Mouse (Mus musculus) limb, embryonic 15.5 days (tissue): Measurements from ENCODE around the gene Mad1l1. TPM values are rescaled to one million over a fixed set of nuclear protein-coding genes. Genes with fewer than 3 reads are reported as not detected.

ENCODE experiments used
- ATAC-seq: fragments of 200-750 bp; cut with Nextera tagmentation; 2 replicates; pipeline ENCODE4 v1.8.0; 2017; ENCODE audit warnings: low read depth, moderate TSS enrichment; ENCODE audit not compliant: insufficient number of reproducible peaks, low FRiP score, low TSS enrichment
- H3K27ac ChIP-seq: fragments of 300-500 bp; sonication (generic); 2 replicates; pipeline ENCODE4 v1.5.1; 2015; ENCODE audit warnings: moderate library complexity, mild to moderate bottlenecking, inconsistent platforms
- H3K27me3 ChIP-seq: fragments of 300-500 bp; sonication (generic); 2 replicates; pipeline ENCODE4 v1.6.1; 2015; ENCODE audit warnings: inconsistent platforms
- H3K36me3 ChIP-seq: fragments of 300-500 bp; sonication (generic); 2 replicates; pipeline ENCODE4 v1.6.1; 2015; ENCODE audit warnings: inconsistent platforms
- H3K4me1 ChIP-seq: fragments of 300-500 bp; sonication (generic); 2 replicates; pipeline ENCODE4 v1.6.1; 2015; ENCODE audit warnings: inconsistent platforms
- H3K4me2 ChIP-seq: fragments of 300-500 bp; sonication (generic); 2 replicates; pipeline ENCODE4 v1.6.1; 2015; ENCODE audit warnings: mild to moderate bottlenecking, inconsistent platforms
- H3K4me3 ChIP-seq: fragments of 300-500 bp; sonication (generic); 2 replicates; pipeline ENCODE4 v1.5.1; 2015; ENCODE audit warnings: mild to moderate bottlenecking, inconsistent platforms
- H3K9ac ChIP-seq: fragments of 300-500 bp; sonication (generic); 2 replicates; pipeline ENCODE4 v1.6.1; 2015; ENCODE audit warnings: inconsistent platforms
- H3K9me3 ChIP-seq: fragments of 300-500 bp; sonication (generic); 2 replicates; pipeline ENCODE4 v1.6.1; 2016; ENCODE audit warnings: inconsistent platforms
- WGBS: fragments of 180-500 bp; shearing (Covaris S2); methylation state at CpG from one replicate; pipeline ENCODE4 v1.1.7; 2015; 5-methylcytosine and 5-hydroxymethylcytosine counted together
- polyA plus RNA-seq: library from polyadenylated mRNA; unstranded; fragments of >200 nt; fragmentation: Nextera tagmentation; extraction: Ambion mirVana; gene quantifications from 2 replicates; pipeline ENCODE4 v1.2.1, GENCODE M21; 2015

The Mad1l1 gene
- polyA plus RNA-seq, 1 experiment from 2014 or later = 42.9 TPM

DNA sequence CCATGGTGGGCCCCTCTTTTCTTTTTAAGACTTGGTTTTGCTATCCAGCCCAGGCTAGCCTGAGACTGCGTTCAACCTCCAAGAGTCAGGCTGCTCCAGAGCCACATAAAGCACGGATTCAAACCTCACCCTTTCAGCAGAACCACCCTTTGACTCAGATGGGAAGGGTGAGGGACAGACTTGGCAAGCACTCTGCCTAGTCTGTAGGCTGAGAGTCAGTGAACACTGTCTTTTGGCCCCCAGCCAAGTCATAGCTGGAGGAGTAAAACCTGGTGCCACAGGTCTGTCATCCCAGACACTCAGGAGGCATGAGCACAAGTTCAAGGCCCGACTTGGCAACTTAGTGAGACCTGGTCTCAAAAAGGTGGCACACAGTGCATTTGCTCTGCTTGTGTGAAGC lies 4.6 kb downstream of the Mad1l1 start:
- Histone ChIP-seq H3K4me3 (no peak overlapping the region), H3K27me3 (no peaks in the 10 kb centered on the region), H3K27ac (no peak overlapping the region), H3K36me3 (peaks cover 28% of the 10 kb centered on the region), H3K4me2 (no peak overlapping the region), H3K9ac (no peak overlapping the region), H3K4me1 (peaks cover 11% of the 10 kb centered on the region; the same call in 1 of the 2 replicates), H3K9me3 (no peaks in the 10 kb centered on the region)
- 68% methylated on average over 3 of the region's 3 CpGs for WGBS
- ATAC-seq = no peak

DNA sequence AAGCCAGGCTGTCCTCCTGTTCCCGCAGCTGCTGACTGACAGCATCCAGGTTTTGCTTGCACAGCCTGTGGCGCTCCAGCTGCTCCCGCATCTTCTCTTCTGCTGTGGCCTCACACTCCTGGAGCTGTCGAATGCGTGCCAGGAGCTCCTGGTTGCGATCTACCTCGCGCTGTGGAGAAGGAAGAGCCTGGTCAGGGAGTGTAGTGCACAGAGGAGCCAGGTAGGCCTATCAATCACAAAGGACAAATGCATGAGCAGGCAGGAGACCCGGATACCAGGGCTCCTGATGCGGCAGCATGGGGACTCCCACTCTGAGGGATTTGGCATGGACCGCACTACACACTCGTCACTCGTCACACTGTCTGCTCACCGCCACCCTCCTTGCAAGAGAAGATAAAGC lies 13.8 kb downstream of the Mad1l1 start:
- Histone ChIP-seq H3K27ac (no peak overlapping the region), H3K36me3 (peaks cover 85% of the 10 kb centered on the region), H3K4me1 (no peaks in the 10 kb centered on the region), H3K9me3 (no peaks in the 10 kb centered on the region), H3K27me3 (no peaks in the 10 kb centered on the region), H3K4me3 (no peak overlapping the region), H3K4me2 (no peak overlapping the region), H3K9ac (no peak overlapping the region)
- ATAC-seq = no peak
- 94% methylated on average over 14 of the region's 14 CpGs for WGBS

DNA sequence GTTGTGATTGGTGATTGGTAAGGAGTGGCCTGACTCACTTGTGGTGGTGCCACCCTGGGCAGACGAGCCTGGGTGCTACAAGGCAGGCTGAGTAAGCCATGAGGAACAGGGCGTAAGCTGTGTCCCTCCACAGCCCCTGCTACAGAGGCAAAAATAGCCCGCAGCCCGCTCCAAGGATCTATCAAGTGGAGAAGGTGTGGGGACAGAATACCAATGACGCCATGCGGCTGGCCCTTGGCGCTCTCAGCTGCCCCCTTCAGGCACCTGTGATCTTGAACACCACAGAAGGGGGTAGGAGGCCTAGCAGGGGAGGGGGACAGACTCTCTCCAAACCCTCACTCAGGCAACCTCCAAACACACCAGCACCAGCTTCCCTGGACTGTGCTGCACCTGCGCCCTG lies 15.3 kb downstream of the Mad1l1 start:
- Histone ChIP-seq H3K9me3 (no peaks in the 10 kb centered on the region), H3K36me3 (peaks cover 87% of the 10 kb centered on the region), H3K27ac (no peak overlapping the region), H3K4me2 (no peak overlapping the region), H3K9ac (no peak overlapping the region), H3K27me3 (no peaks in the 10 kb centered on the region), H3K4me1 (no peaks in the 10 kb centered on the region), H3K4me3 (no peak overlapping the region)
- no peak for ATAC-seq
- WGBS = 89% methylated on average over 8 of the region's 8 CpGs

DNA sequence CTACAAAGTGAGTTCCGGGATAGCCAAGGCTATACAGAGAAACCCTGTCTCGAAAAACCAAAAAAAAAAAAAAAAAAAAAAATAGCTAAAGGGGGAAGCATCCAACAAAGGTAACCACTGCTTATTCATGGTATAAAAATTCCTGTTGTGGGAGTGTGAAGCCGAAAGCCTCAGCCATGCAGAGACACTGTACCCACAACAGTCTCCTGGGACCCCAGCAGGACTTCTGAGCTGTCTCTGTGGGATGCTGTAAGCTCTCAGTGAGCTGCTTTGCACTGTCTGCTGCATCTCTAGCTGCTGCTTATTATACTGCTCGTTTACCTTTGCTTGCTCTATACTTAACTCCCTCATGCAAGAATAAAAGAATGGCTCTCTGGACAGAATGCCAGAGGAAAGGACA lies 23.1 kb downstream of the Mad1l1 start:
- no peaks in the 10 kb centered on the region for H3K27me3 ChIP-seq
- H3K36me3 ChIP-seq = peaks cover 74% of the 10 kb centered on the region

DNA sequence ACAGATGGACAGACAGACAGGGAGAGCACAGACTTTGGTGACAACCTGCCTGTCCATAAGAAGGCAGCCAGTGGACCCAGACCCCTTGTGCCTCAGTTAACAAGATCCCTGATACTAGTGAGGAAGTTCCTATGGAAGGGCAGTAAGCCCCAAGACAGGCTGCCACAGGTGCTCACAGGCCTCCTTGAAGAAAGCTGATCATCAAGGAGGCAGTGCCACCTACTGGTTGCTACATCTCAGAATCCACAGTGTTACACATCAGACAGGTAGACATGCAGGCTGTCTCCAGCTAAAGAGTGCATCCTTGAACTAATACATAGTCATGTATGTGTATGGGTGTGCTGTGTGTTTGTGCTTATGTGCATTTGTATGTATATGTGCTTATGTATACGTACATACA lies 29.2 kb downstream of the Mad1l1 start:
- no peak overlapping the region for H3K4me2 ChIP-seq

More for the DNA sequence above, 23.1 kb downstream of the Mad1l1 start:
- ATAC-seq = no peak
- no peaks in the 10 kb centered on the region for H3K4me1 ChIP-seq
- H3K9ac ChIP-seq = no peak overlapping the region
- H3K4me3 ChIP-seq = no peak overlapping the region
- 85% methylated on average over 4 of the region's 4 CpGs for WGBS
- H3K9me3 ChIP-seq = no peaks in the 10 kb centered on the region
- H3K4me2 ChIP-seq = no peak overlapping the region
- no peak overlapping the region for H3K27ac ChIP-seq

DNA sequence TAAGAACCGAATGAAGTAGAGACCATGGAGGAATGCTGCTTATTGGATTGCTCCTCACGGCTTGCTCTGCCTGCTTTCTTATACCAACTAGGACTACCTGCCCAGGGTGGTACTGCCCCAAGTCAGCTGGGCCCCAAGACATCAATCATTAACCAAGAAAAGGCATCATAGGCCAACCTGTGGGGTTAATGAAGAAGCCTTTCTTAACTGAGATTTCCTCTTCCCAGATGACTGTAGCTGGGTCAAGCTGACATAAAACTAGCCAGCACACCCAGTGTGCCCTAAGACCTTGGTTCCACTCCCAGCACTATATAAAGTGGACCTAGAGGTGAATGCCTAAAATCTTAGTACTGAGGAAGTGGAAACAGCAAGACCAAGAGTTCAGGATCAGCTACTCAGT lies 32.2 kb downstream of the Mad1l1 start:
- no peaks in the 10 kb centered on the region for H3K27me3 ChIP-seq
- no peak overlapping the region for H3K4me3 ChIP-seq
- no peak overlapping the region for H3K27ac ChIP-seq
- no peak for ATAC-seq
- no peak overlapping the region for H3K4me2 ChIP-seq
- no peak overlapping the region for H3K9ac ChIP-seq
- peaks cover 11% of the 10 kb centered on the region; the same call in 1 of the 2 replicates for H3K4me1 ChIP-seq
- 92% methylated on average over 2 of the region's 2 CpGs for whole genome bisulfite sequencing
- H3K9me3 ChIP-seq = no peaks in the 10 kb centered on the region
- H3K36me3 ChIP-seq = peaks cover 42% of the 10 kb centered on the region

More for the DNA sequence above, 29.2 kb downstream of the Mad1l1 start:
- Histone ChIP-seq H3K27ac (no peak overlapping the region), H3K36me3 (peaks cover 50% of the 10 kb centered on the region), H3K9me3 (no peaks in the 10 kb centered on the region), H3K27me3 (no peaks in the 10 kb centered on the region), H3K9ac (no peak overlapping the region), H3K4me1 (peaks cover 11% of the 10 kb centered on the region; the same call in 1 of the 2 replicates), H3K4me3 (no peak overlapping the region)
- 79% methylated on average over 1 of the region's 1 CpGs for WGBS
- no peak for ATAC-seq

DNA sequence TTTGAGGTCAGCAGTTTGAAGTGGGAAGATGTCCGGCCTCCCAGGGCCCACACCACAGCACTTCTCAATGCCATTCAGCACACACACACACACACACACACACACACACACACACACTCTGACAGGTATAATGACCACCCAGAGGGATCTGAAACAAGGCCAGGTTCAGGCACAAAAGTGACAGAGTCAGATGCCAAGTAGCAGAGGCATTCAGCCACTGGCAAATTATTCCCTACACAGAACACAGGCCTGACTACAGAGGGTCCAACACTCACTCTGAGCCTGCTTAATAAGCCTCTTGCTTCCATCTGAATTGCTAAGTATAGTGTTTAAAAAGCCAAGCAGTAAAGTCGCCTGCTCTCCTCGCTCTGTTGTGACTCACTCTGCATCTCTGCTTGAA lies 33.1 kb downstream of the Mad1l1 start:
- Histone ChIP-seq H3K9ac (no peak overlapping the region), H3K27ac (no peak overlapping the region), H3K4me3 (no peak overlapping the region), H3K4me1 (peaks cover 11% of the 10 kb centered on the region; the same call in 1 of the 2 replicates), H3K4me2 (no peak overlapping the region), H3K36me3 (peaks cover 44% of the 10 kb centered on the region), H3K27me3 (no peaks in the 10 kb centered on the region), H3K9me3 (no peaks in the 10 kb centered on the region)
- WGBS = 75% methylated on average over 3 of the region's 3 CpGs
- ATAC-seq = no peak

DNA sequence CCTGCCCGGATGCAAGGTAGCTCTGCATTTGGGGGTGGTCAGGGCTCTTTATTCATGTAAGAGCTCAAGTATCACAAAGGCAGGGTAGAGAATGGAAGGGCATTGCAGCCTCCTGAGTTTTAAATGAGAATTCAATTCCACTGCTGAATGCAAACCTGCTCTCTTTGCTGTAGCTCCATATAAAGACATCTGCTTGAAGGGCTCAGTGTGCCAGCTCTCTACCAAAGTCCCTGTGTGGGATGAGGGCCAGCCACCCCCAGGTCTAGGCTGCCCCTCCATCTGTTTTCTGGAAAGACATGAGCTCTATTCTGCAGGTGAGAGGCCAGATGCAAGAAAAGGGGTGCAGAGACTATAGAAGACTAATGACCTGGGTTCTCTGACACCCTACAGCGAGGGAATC lies 36.6 kb downstream of the Mad1l1 start:
- peaks cover 35% of the 10 kb centered on the region for H3K36me3 ChIP-seq
- ATAC-seq = no peak

DNA sequence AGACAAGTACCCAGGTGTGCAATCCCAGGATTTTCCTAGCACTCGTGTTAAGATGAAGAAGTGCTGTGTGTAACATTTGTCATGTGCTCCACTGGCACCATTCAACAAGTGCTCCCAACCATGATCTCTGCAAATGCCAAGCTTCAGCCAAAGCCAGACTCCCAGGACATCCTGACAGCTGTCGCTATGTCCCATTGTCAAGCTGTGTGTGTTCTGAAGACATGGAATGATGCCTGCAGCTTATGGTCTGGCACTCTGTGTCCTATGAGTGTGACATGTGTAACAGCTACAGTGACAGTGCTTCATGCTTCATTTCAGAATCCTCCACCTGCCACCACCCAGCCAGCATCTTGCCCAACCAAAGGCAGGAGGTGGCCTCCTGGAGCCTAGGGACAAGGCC lies 37.3 kb downstream of the Mad1l1 start:
- Histone ChIP-seq H3K27ac (no peak overlapping the region; the same call in 1 of the 2 replicates), H3K4me3 (no peak overlapping the region), H3K4me2 (no peak overlapping the region), H3K9me3 (no peaks in the 10 kb centered on the region), H3K27me3 (no peaks in the 10 kb centered on the region), H3K9ac (no peak overlapping the region), H3K36me3 (peaks cover 32% of the 10 kb centered on the region), H3K4me1 (peaks cover 15% of the 10 kb centered on the region; the same call in 1 of the 2 replicates)
- WGBS = 88% methylated on average over 2 of the region's 2 CpGs
- no peak for ATAC-seq

More for the DNA sequence above, 36.6 kb downstream of the Mad1l1 start:
- Histone ChIP-seq H3K27ac (no peak overlapping the region), H3K4me1 (peaks cover 15% of the 10 kb centered on the region; the same call in 1 of the 2 replicates), H3K4me3 (no peak overlapping the region), H3K9ac (no peak overlapping the region), H3K27me3 (no peaks in the 10 kb centered on the region), H3K4me2 (no peak overlapping the region), H3K9me3 (no peaks in the 10 kb centered on the region)
- 85% methylated on average over 2 of the region's 2 CpGs for WGBS

DNA sequence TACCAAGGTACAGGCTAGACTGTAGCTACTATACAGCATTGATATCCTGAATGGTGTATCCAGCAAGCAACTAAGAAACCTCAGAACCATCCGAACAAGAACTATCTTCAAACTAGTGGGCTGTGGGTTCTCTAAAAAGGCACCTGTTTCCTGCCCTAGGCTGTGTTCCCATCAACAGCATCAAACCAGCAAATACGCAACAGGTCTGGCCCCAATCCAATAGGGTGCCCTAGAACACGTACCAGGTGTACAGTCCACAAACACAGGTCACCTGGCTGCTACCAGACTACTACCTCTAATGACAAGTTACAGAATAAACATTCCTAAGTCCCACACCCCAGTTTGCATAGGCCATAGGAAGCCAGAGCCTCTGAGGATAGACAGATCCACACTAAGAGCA lies 38.5 kb downstream of the Mad1l1 start:
- peaks cover 40% of the 10 kb centered on the region for H3K36me3 ChIP-seq
- ATAC-seq = no peak
- 90% methylated on average over 3 of the region's 3 CpGs for WGBS
- H3K4me2 ChIP-seq = no peak overlapping the region
- no peaks in the 10 kb centered on the region for H3K9me3 ChIP-seq
- H3K27ac ChIP-seq = no peak overlapping the region
- no peak overlapping the region for H3K9ac ChIP-seq
- peaks cover 9% of the 10 kb centered on the region; the same call in 1 of the 2 replicates for H3K4me1 ChIP-seq
- H3K4me3 ChIP-seq = no peak overlapping the region
- no peaks in the 10 kb centered on the region for H3K27me3 ChIP-seq

DNA sequence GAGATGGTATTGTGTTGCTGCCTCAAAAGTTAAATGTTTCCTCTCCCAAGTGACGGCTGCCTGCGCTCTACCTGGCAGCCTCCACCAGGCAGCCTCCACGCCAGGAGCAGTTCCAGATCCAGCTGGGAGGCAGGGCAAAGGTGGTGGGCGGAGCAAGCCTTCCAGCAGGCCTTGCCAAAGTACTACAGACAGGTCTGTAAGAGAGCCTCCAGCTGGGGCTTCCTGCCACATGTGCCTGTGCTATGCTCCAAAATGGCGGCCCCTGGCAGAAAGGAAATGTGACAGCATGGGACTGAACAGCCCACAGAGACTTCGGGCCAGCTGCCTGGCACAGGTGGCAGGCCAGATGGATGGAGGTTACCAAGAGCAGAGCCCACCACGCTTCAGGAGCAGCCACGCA lies 39.0 kb downstream of the Mad1l1 start:
- Histone ChIP-seq H3K27me3 (no peaks in the 10 kb centered on the region), H3K9ac (no peak overlapping the region), H3K4me1 (peaks cover 4% of the 10 kb centered on the region; the same call in 1 of the 2 replicates), H3K9me3 (no peaks in the 10 kb centered on the region), H3K36me3 (peaks cover 42% of the 10 kb centered on the region), H3K27ac (no peak overlapping the region), H3K4me3 (no peak overlapping the region), H3K4me2 (no peak overlapping the region)
- no peak for ATAC-seq
- 69% methylated on average over 8 of the region's 8 CpGs for WGBS

DNA sequence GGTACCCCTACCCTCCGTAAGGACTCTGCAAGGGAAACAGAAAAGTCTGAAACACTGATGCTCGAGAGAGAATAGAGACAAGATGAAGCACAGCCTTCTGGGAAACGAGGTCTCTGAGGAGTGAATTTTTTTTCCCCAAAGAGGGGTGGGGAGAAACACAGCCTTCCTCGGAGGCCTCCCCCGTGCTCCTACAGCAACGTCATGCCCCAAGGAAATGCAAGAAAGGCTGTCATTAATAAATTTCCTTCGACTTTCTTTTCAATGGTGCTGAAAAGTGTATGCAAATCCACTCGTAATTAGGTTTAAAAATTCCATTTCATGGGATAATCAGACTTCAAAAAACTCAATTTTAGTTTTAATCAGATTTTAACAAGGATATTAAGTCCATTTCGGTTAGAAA lies 41.1 kb downstream of the Mad1l1 start:
- Histone ChIP-seq H3K27me3 (no peaks in the 10 kb centered on the region), H3K9ac (no peak overlapping the region), H3K4me2 (no peak overlapping the region), H3K4me1 (peaks cover 4% of the 10 kb centered on the region; the same call in 1 of the 2 replicates), H3K9me3 (no peaks in the 10 kb centered on the region), H3K36me3 (peaks cover 37% of the 10 kb centered on the region), H3K4me3 (no peak overlapping the region), H3K27ac (no peak overlapping the region)
- no peak for ATAC-seq
- 65% methylated on average over 9 of the region's 9 CpGs for WGBS

DNA sequence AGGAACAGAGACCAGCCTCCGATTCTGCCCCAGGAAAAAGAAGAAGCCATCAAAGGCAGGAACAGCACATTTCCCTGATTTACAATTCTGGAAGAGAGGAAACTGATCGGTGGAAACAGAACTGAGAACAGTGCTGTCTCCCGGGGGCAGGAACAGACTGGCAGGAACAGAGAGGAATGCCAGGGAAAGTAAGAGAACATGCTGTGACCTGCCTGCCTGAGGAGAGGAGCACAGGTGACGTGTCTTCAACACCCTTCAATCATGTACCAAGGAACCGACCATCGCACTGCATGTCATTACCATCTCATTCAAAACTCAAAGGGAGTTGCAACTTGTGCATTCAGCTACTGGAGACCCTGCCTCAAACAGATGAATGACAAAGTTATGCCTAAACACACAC lies 44.6 kb downstream of the Mad1l1 start:
- H3K4me3 ChIP-seq = no peak overlapping the region
- H3K9ac ChIP-seq = no peak overlapping the region
- no peaks in the 10 kb centered on the region for H3K4me1 ChIP-seq
- no peaks in the 10 kb centered on the region for H3K27me3 ChIP-seq
- no peak overlapping the region for H3K27ac ChIP-seq
- H3K36me3 ChIP-seq = peaks cover 28% of the 10 kb centered on the region
- H3K4me2 ChIP-seq = no peak overlapping the region
- ATAC-seq = no peak
- no peaks in the 10 kb centered on the region for H3K9me3 ChIP-seq
- 64% methylated on average over 6 of the region's 6 CpGs for WGBS
